Mouse (Mus musculus): ENCODE data around the gene Edc3. TPM values are rescaled to one million over a fixed set of nuclear protein-coding genes. Genes with fewer than 3 reads are reported as not detected.
"Not testable (repeated sequence)": the region's sequence is repeated elsewhere in the genome, so short reads cannot be mapped to it uniquely, and the experiment has no call there.

Edc3 gene
- total RNA-seq, 2 experiments from 2014 or later, result 8.2 to 10.3 TPM

DNA sequence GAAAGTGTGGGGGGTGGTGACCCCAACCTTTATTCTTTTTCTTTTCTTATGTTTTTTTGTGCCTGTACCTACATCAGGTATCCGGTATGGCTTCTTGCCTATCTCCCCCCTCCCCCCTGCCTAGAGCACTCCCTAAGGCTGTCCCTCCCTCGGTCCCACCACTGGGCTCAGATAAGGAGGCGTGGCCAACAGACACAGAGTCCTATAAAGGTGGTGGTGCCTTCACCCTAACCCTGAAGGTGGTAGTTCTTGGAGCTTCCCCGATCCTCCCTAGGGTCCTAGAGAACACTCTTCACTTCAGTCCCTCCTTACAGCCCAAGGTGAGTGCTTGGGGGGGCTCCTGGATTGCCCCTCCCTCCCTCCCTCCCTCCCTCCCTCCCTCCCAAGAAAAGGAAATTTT, 11.0 kb upstream of the Edc3 start:
- intact Hi-C loops (cut with DNase I), result no loop called here
- DNase-seq, result no peak

DNA sequence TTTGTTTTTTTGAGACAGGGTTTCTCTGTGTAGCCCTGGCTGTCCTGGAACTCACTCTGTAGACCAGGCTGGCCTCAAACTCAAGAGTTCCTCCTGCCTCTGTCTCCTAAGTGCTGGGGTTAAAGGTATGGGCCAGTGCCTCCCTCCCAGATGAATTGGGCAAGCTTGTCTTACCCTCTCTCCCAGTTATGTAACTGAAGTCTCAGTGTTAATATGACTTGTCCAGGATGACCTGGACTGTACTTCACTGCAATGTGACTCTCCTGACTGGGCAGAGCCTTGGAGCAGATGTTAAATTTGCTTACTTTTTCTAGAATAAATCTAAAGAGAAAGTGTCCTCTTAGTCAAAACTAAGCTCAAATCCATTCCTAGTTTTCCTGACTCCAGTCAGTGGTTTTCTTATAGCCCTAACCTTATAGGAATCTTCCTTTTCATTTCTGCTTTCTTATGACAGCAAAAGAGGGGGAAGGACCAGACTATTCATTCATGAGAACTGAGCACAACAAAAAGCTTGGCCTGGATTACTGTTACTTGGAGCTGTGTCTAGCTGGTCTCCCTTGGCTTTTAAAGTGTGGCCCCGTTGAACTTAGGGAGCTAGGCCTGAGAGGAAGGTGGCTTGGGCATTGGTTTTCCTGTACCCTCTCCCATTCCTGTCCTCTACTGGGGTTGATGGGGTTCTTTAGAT, 9.7 kb upstream of the Edc3 start:
- intact Hi-C loops (cut with DNase I), result no loop called here
- no peak for DNase-seq

DNA sequence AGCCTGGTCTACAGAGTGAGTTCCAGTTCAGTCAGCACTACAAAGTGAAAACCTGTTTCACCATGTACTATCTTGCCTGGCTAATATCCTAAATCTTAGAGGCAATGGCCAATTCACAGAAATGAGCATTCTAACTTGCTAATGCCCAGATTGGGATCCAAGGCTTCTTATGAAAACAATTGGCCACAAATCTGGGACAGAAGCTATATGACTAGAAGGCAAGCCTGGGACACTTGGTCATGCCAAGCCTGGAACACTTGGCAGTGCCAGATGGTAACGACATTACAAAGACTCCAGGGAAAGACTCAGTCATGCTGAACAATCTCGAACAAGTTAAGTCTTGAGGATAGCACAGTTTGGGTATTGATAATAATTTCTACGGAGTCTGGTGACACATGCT, 1.8 kb upstream of the Edc3 start:
- no peak for DNase-seq
- intact Hi-C loops (cut with DNase I), result loop anchor here (5.0 kb wide), 1 partner anchor 39 kb away; no protein-coding TSS in a partner anchor

DNA sequence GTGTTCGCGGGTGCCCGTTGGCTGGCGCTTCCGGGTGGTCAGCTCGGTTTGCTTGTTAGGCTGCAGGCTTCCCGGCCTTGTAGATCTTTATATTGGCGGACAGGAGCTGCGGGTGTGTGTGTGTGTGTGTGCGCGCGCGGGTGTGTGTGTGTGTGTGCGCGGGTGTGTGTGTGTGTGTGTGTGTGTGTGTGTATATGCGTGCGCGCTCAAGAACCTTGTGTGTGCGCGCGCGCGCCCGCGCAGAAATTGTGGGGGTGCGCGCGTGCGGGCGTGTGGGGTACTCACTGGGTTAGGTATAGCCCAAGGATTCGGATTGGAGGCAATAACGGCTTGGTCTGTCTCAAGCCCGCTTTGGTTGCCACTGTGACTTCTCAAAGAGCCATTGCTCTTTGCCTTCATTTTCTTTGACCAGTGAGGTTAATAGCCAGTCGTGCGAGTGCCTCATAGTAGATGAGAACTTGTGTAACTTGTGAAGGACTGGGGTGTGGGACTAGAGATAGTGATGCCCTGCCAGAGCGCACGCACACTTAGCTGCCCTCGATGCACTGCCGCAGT, 457 bp downstream of the Edc3 start:
- peak; percentile 32 to 54 for DNase-seq
- intact Hi-C loops (cut with DNase I), result loop anchor here (5.0 kb wide), 1 partner anchor 41 kb away; no protein-coding TSS in a partner anchor

DNA sequence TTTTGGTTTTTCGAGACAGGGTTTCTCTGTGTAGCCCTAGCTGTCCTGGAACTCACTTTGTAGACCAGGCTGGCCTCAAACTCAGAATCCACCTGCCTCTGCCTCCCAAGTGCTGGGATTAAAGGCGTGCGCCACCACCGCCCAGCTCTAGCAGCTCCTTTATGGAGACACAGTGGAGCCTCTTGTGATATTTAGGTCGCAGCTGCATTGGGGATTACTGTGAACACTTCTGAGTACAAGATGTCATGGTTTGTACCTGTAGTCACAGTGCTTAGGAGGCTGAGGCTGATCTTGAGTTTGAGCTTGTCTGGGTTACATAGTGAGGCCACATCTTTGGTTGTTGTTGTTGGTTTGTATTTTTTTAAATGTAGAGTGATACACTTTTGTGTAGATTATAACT, 1.9 kb downstream of the Edc3 start:
- intact Hi-C loops (cut with DNase I); DNase-seq: not testable (repeated sequence)

DNA sequence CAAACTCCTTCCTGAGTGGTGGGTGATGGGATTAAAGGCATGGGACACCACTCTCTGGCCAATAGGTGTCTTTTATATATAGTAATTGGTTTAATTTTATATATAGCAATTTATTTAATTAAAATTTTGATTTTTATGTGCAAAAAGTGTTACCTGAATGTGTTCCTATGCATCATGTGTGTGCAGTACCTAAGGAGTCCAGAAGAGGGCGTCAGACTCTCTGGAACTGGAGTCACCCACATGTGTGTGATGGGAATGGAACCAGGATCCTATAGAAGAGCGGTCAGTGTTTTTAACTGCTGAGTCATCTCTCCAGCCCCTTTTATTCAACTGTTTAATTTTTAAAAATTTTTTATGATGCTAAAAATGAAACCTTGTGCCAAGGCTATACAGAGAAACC, 3.9 kb downstream of the Edc3 start:
- intact Hi-C loops (cut with DNase I), result no loop called here
- DNase-seq, result no peak

DNA sequence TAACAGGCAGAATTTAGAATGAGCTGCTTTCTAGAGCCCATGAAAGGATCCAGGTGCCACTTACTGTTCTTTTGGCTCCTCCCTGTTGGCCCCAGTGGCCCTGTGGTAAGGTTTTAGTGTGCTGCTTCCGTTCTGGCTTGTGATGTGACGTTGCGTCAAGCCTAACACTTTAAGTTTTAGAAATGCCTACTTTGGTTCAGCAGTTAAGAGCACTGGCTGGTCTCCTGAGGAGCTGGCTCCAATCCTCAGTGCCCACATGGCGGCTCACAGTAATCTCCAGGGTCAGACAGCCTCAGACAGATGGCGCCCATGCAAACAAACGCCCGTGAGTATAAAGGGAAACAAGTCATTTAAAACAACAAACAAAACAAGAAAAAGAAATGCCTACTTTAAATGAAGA, 10.1 kb downstream of the Edc3 start:
- no peak for DNase-seq
- intact Hi-C loops (cut with DNase I), result no loop called here

DNA sequence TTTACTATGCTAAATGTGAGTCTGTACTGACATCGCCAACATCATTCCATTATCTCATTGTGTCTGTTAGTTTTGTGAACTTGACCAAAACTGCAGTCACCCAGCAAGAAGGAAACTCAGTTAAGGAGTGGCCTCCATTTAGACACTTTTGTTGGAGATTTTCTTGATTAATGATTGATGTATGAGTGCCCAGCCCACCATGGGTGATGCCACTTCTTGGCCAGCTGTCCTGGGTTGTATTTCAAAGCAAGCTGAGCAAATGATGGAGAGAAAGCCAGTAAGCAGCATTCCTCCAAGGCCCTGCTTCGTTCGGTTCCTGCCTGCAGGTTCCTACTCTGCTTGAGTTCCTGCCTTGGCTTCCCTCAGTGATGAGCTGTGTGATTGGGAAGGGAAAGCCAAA, 12.4 kb downstream of the Edc3 start:
- intact Hi-C loops (cut with DNase I), result no loop called here
- no peak for DNase-seq

DNA sequence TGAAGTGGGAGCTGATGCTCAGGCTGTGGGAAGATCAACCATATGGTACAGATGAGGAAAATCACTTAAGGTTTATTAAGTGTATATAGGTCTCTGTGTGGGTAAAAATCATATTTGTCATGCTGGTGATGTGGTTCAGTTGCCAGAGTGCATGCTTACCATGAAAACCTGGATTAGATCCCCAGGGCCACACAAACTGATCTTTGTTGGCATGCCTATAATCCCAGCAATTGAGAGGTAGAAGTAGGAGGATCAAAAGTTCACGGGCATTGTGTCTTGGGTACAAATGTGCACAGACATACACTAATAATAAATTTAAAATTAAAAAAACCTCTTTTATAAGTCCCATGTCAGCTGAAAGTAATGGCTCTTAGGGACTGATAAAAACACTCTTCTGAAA, 14.0 kb downstream of the Edc3 start:
- intact Hi-C loops (cut with DNase I), result no loop called here
- no peak for DNase-seq

DNA sequence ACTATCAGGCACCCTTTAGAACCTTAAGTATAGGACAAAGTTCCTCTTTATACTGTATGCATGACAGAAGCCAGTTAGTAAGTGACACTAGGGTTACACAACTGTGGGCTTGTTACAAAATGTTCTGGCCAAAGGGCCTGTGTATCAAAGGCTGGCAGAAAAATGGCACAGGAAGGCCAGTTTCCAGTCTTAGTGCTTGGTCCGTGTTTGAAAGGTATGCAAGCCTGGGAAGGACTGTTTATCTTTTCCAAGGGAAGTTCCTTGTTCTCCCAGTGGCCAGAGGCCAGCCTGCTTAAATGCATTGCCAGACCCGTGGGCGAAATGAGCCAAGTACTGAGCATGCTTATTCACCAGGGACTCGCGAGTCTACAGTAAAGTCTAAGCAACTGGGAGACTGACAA, 15.0 kb downstream of the Edc3 start:
- peak; percentile 81 to 84 for DNase-seq
- intact Hi-C loops (cut with DNase I), result no loop called here

DNA sequence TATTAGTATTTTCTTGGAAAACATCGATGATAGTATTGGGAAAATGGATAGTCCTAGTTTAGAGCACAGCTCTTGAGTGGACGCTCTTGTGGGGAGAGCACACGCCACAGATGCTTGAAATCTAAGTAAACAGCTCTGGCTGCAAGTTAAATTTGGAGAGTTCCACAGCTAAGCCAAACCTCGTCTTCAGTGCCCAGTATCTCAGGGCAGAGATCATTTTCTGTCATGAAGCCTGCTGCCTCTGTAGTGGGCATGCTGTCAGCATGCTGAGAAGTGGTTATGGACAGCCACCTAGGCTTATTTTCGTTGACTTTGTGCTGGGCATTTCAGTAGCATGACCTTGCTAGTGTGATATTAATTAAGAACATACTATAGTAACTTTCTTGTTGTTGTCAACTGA, 15.5 kb downstream of the Edc3 start:
- no peak for DNase-seq
- intact Hi-C loops (cut with DNase I), result no loop called here

DNA sequence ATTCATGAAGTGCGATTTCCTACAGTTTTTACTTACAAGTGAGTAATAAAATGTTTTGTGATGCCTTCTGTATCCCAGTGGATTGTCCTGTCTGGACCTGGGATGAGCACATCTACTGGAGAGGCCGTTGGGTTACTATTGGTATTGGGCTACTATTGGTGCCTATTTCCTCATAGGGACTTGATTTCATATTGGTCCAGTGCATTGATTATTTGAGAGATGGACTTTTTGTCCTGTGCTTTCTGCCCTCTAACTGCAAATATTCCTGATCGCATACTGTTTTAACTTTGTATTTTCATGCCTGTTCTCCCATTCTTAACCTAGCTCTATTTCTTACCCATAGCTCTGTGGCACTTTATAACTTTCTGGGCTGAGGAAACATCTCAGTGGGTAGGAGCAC, 16.4 kb downstream of the Edc3 start:
- DNase-seq, result no peak
- intact Hi-C loops (cut with DNase I), result no loop called here

DNA sequence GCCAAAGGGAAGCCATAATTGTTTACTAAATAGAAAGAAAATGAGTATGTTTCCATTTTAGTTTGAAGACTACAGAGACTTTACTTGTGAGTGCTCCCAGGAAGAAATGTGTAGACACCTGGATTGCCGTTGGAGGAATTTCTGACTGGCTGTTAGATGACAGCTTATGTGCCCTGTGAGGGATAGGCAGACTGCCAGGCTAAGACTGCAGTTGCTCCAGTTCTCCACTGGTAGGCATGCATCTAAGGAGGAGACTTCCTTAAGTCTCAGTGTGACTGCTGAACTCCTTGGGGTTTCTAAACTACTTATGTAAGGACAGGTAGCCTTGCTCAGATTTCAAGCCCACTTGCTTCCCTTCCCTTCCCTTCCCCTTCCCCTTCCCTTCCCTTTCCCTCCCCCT, 20.0 kb downstream of the Edc3 start:
- DNase-seq, result no peak
- intact Hi-C loops (cut with DNase I), result no loop called here

DNA sequence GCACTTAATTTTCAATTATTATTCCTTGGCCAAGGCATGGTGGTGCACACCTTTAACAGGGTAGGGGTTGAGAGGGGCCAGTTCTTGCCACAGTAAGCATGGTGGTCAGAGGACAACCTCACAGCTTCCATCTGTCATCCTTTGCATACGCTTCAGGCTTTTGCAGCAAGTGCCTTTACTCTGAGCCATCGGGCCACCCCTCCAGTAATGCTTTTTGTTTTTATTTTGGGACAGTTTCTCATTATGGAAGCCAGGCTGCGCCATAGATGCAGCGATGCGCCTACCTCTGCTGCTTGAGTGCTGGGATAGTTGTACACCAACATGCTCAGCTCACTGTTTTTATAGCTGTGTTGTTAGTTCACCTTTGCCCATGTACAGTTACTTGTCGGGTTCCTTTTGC, 25.3 kb downstream of the Edc3 start:
- DNase-seq, result no peak
- intact Hi-C loops (cut with DNase I), result no loop called here

DNA sequence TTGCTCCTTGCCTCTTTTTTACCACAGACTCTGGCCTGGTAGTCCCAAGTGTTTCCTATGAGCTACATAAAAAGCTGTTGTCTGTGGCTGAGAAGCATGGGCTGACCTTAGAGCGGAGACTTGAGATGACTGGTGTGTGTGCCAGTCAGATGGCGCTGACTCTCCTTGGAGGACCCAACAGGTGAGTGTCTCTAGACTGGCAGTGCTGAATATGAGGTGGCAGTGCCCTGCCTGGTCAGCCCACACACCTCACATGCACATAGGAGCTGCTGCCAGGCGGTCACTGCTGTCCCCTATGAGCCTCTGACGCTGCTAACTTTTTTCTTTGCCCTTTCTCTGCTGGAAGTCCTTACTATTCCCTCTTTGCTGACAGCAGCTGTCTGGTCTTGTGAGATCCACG, 31.5 kb downstream of the Edc3 start:
- intact Hi-C loops (cut with DNase I), result no loop called here
- no peak for DNase-seq

DNA sequence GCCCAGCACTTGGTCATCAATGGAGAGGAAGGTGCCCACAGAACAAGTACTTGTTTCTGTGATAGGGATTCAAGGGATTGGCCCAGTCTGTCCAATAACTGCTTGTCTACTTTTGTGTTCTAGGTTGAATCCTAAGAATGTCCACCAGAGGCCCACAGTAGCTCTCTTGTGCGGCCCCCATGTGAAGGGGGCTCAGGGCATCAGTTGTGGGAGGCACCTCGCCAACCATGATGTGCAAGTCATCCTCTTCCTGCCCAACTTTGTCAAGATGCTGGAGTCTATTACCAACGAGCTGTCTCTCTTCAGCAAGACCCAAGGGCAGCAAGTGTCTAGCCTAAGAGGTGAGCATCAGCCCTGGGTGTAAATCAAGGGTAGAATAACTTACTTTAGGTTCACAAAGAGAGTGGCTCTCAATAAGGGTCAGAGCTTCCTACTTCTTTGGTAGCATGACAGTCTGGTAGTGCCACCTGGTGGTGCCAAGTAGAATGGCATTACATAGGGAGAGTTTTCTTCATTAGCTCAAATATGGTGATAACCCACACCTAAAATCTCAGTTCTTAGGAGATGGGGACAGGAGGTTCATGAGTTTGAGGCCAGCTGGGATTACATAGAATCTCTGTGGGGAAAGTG, 36.2 kb downstream of the Edc3 start:
- peak; percentile 56 to 70 for DNase-seq
- intact Hi-C loops (cut with DNase I), result loop anchor here (1.0 kb wide), 1 partner anchor 85 kb away; no protein-coding TSS in a partner anchor

DNA sequence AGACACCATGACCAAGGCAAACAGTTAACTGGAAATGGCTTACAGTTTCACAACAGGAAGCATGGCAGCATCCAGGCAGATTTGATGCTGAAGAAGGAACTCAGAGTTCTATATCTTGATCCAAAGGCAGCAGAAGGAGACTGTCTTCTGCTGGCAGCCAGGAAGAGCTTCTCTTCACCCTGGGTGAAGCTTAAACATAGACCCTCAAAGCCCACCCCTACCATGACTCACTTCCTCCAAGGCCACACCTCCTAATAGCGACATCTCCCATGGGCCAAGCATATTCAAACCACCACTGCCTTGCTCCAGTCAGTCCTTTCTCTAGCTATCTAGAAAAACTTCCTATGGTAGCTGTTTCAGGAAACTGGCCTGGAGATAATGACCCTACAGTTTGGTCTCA, 38.7 kb downstream of the Edc3 start:
- DNase-seq, result no peak
- intact Hi-C loops (cut with DNase I), result no loop called here

DNA sequence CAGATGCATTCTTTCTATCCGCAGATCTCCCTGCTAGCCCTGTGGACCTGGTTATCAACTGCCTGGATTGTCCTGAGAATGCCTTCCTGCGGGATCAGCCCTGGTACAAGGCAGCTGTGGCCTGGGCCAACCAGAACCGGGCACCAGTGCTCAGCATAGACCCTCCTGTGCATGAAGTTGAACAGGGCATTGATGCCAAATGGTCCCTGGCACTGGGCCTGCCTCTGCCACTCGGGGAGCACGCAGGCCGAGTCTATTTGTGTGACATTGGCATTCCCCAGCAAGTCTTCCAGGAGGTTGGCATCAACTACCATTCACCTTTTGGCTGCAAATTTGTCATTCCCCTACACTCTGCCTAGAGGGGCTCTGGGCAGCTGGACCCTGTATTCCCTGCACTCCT, 39.8 kb downstream of the Edc3 start:
- intact Hi-C loops (cut with DNase I), result no loop called here
- peak; percentile 57 to 70 for DNase-seq

DNA sequence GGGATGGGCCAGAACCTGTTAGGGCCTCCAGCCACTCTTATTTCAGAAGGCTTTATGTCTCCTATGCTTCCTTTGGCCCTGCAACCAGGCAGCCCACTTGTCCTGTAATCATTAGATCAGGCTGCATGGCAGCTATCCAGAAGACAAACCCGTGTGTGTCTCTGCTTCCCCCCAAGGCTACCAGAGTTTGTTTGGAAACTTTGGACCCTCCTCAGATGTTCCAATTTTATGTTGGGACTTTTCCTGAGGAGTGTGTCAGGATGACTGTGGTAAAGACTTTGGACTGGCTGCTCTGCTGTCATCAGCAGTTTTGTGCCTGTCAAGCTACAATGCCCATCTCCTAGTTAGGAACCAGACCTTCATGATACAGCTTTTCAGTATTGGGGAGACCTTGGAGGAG, 40.5 kb downstream of the Edc3 start:
- intact Hi-C loops (cut with DNase I), result no loop called here
- DNase-seq, result no peak

DNA sequence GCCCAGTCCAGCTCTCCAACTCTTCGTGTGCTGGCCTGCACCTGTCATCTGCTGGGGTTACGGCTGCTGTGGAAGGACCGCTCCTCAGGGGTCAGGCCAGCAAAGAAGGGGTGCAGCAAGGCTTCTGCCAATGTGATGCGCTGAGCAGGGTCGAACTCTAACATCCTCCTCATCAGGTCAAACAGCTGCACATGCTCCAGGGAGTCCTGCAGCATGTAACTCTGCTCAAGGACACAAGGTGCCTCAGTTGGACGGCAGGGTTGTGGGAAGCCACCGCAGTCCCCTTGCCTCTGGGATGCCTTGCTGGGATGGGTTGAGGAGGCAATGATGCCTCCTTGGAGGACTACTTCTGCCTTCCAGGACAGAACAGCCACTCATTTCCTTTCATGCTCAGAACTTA, 42.6 kb downstream of the Edc3 start:
- DNase-seq, result no peak
- intact Hi-C loops (cut with DNase I), result no loop called here

DNA sequence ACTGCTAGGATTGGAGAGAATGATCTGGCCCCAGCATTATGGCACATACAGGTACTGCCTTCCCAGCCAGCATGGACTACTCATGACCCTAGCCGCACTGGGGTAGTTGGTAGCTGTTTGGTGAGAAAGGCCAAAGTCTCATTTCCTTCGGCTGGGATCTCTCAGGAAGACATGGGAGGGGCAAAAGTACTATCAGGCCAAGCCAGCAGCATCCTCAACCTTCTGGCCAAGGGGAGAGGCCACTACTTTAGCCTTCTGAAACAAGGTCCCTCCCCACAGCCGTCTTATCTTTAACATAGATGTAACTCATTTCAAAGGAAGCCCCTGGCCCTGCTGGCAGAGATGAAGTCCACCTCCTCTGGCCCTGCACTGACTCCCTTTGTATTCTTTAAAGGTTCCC, 49.2 kb downstream of the Edc3 start:
- intact Hi-C loops (cut with DNase I), result no loop called here
- DNase-seq, result no peak

DNA sequence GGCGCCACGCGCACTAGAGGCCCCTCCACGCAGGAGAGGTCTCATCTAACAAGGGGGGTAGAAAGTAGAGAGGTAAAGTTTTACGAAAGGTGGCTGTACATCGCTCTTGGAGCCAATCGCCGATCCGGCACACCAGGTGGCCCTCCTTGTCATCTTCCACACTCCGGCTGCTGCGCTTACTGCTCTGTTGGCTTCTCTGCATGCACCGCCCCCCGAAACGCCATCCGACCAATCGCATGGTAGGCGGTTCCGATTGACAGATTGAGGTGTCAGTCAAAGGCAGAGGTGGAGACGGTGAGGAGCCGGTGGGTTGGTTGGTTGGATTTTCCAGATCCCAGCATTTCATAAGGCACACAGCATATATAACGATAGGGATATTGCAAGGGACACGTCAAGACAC, 50.2 kb downstream of the Edc3 start:
- intact Hi-C loops (cut with DNase I), result no loop called here
- DNase-seq, result no peak
